Mouse (Mus musculus) ES-Bruce4 (cell line): ENCODE data around the gene Gm29776. TPM values are rescaled to one million over a fixed set of nuclear protein-coding genes. Genes with fewer than 3 reads are reported as not detected.

Experiments
- H3K27ac ChIP-seq: 2 replicates; pipeline ENCODE4 v1.5.1; 2012; ENCODE audit warnings: low read length, inconsistent platforms; ENCODE audit not compliant: insufficient read depth
- H3K27me3 ChIP-seq: 2 replicates; pipeline ENCODE4 v1.6.1; 2012; ENCODE audit warnings: mild to moderate bottlenecking, low read length, inconsistent platforms; ENCODE audit not compliant: control insufficient read depth, poor library complexity, insufficient read depth, severe bottlenecking
- H3K36me3 ChIP-seq: 2 replicates; pipeline ENCODE4 v1.6.1; 2012; ENCODE audit warnings: inconsistent platforms, mild to moderate bottlenecking, low read length, moderate library complexity; ENCODE audit not compliant: control insufficient read depth, poor library complexity, insufficient read depth, severe bottlenecking
- H3K4me1 ChIP-seq: one replicate; pipeline ENCODE4 v1.8.1; 2011; ENCODE audit warnings: low read length; ENCODE audit not compliant: control insufficient read depth, insufficient read depth
- H3K4me3 ChIP-seq: 2 replicates; pipeline ENCODE4 v1.5.1; 2011; ENCODE audit warnings: low read depth, mild to moderate bottlenecking, low read length
- H3K9ac ChIP-seq: 2 replicates; pipeline ENCODE4 v1.6.1; 2012; ENCODE audit warnings: low read depth, mild to moderate bottlenecking, inconsistent platforms; ENCODE audit not compliant: poor library complexity, severe bottlenecking
- H3K9me3 ChIP-seq: replicated peaks from 2 replicates; pipeline ENCODE4 v1.6.1; 2012; ENCODE audit warnings: mild to moderate bottlenecking, low read length, inconsistent platforms; ENCODE audit not compliant: control insufficient read depth, poor library complexity, insufficient read depth, severe bottlenecking
- CTCF ChIP-seq: IDR thresholded peaks from one replicate; pipeline ENCODE4 v1.8.1; 2011; ENCODE audit warnings: low read depth, low read length
- EP300 ChIP-seq: IDR thresholded peaks from 2 replicates; pipeline ENCODE4 v1.6.1; 2011; ENCODE audit warnings: low read depth, low read length; ENCODE audit not compliant: insufficient read depth
- POLR2A ChIP-seq: IDR thresholded peaks from one replicate; pipeline ENCODE4 v1.8.1; 2011; ENCODE audit warnings: low read length; ENCODE audit not compliant: insufficient read depth
- polyA plus RNA-seq: library from polyadenylated mRNA; stranded (reverse); fragments of >200 nt; gene quantifications from 2 replicates; pipeline ENCODE4 v1.2.4, GENCODE M21; 2011; ENCODE audit warnings: low read depth; ENCODE audit not compliant: missing spikeins, insufficient read depth, insufficient read length

The Gm29776 gene
- polyA plus RNA-seq: 0.42 TPM in 1 of 2 replicates, not detected in the other

GRCm38 (mm10) chr14:54698733-54699132, at the start of gene Gm29776:
Gene Gm29776 (minus strand): TSS chr14:54698833.
- Histone ChIP-seq H3K27me3 (no peaks in the 10 kb centered on the region), H3K27ac (no peak within 1 kb of the TSS), H3K4me1 (no peaks in the 10 kb centered on the region), H3K9me3 (no peaks in the 10 kb centered on the region), H3K9ac (no peak within 1 kb of the TSS), H3K36me3 (no peaks in the 10 kb centered on the region), H3K4me3 (no peak within 1 kb of the TSS)
- TF ChIP-seq POLR2A: no peak
- TF ChIP-seq EP300: no peak
- no peak for TF ChIP-seq CTCF

GRCm38 (mm10) chr14:54746038-54746437, 47.4 kb upstream of the Gm29776 start:
- Histone ChIP-seq H3K36me3 (no peaks in the 10 kb centered on the region), H3K9ac (no peak overlapping the region), H3K4me3 (no peak overlapping the region), H3K9me3 (no peaks in the 10 kb centered on the region), H3K27me3 (no peaks in the 10 kb centered on the region), H3K27ac (no peak overlapping the region), H3K4me1 (peaks cover 2% of the 10 kb centered on the region)
- TF ChIP-seq EP300 (no peak), POLR2A (no peak), CTCF (no peak)

- TF ChIP-seq EP300 (no peak), POLR2A (no peak), CTCF (no peak)
- no peaks in the 10 kb centered on the region for H3K27me3 ChIP-seq
- no peak overlapping the region for H3K27ac ChIP-seq
- no peaks in the 10 kb centered on the region for H3K9me3 ChIP-seq
- H3K4me1 ChIP-seq: peaks cover 2% of the 10 kb centered on the region
- no peak overlapping the region for H3K4me3 ChIP-seq
- H3K9ac ChIP-seq: no peak overlapping the region
- H3K36me3 ChIP-seq: no peaks in the 10 kb centered on the region
Measured at GRCm38 (mm10) chr14:54744473-54744872, 45.8 kb upstream of the Gm29776 start.

GRCm38 (mm10) chr14:54742375-54742774, 43.7 kb upstream of the Gm29776 start:
- Histone ChIP-seq H3K4me3 (no peak overlapping the region), H3K27me3 (no peaks in the 10 kb centered on the region), H3K4me1 (peaks cover 2% of the 10 kb centered on the region), H3K9ac (no peak overlapping the region), H3K27ac (no peak overlapping the region), H3K9me3 (no peaks in the 10 kb centered on the region), H3K36me3 (no peaks in the 10 kb centered on the region)
- no peak for TF ChIP-seq EP300
- no peak for TF ChIP-seq CTCF
- no peak for TF ChIP-seq POLR2A

GRCm38 (mm10) chr14:54741721-54742120, 43.1 kb upstream of the Gm29776 start:
- no peak overlapping the region for H3K4me3 ChIP-seq
- TF ChIP-seq EP300 (no peak), CTCF (no peak), POLR2A (no peak)
- no peak overlapping the region for H3K9ac ChIP-seq

GRCm38 (mm10) chr14:54737634-54738033, 39.0 kb upstream of the Gm29776 start:
- H3K9me3 ChIP-seq: no peaks in the 10 kb centered on the region; the same call in 1 of the 2 replicates
- H3K27me3 ChIP-seq: no peaks in the 10 kb centered on the region
- no peak overlapping the region for H3K4me3 ChIP-seq
- no peak overlapping the region for H3K9ac ChIP-seq
- TF ChIP-seq CTCF (no peak), EP300 (no peak), POLR2A (no peak)
- H3K4me1 ChIP-seq: no peaks in the 10 kb centered on the region
- H3K36me3 ChIP-seq: no peaks in the 10 kb centered on the region
- no peak overlapping the region for H3K27ac ChIP-seq

More at GRCm38 (mm10) chr14:54741721-54742120, 43.1 kb upstream of the Gm29776 start:
- Histone ChIP-seq H3K27ac (no peak overlapping the region), H3K9me3 (no peaks in the 10 kb centered on the region), H3K36me3 (no peaks in the 10 kb centered on the region), H3K27me3 (no peaks in the 10 kb centered on the region), H3K4me1 (peaks cover 2% of the 10 kb centered on the region)
